Mouse (Mus musculus): ENCODE data around the gene 1700030K09Rik.

Gene 1700030K09Rik

DNA sequence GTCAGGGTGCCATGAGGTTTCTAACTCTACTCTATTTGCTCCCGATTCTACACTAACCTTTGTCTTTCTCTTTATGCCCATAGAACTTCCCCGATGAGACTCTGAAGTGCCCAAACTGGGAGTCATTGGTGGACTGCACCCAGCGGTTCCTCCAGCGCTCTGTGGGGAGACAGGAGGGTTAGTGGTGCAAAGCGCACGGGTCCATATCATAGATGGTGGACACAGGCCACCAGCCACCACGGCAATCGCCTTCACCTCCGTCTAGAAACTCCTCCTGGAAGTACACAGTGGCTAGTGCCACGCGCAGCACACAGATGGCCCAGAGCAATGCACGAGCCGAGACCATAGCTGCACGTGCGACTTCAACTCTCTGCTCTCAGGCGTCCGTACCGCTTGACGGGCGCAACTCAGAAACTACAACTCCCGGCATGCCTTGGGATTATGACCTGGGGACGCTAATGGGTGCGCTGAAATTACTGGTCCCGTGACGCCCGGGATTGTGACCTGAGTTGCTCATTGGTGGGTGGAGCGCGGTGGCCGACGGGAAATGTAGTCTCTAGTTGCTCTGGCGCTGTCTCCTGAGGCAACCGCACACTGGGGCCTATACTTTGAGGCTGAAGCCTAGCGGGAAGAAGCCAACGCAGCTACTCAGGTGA lies at the start of gene 1700030K09Rik, which contains the start of gene Calr3:
Gene 1700030K09Rik (plus strand): TSS at position 543 of the 656 bp plus-strand sequence.
Gene Calr3 (minus strand): TSS at position 533 of the 656 bp plus-strand sequence.
- DNase-seq (ENCODE audit: low read depth, low spot score) = peak; percentile 94

DNA sequence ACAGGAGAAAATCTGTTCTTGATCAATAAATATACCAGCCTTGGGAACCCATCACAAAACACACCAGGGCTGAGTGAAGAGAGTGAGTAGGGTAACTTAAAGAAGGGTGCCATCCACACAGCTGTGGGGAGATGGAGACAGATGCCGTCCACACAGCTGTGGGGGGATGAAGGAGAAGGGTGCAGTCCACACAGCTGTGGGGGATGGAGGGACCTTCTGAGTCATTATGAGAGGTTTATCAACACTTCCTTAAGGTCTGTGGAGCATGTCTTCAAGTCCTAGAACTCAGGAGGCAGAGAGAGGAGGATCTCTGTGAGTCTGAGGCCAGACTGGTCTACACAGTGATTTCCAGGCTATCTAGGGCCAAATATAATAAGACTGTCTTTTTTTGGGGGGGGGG lies 42.3 kb upstream of the 1700030K09Rik start:
- no peak for DNase-seq (ENCODE audit: low read depth, low spot score)

DNA sequence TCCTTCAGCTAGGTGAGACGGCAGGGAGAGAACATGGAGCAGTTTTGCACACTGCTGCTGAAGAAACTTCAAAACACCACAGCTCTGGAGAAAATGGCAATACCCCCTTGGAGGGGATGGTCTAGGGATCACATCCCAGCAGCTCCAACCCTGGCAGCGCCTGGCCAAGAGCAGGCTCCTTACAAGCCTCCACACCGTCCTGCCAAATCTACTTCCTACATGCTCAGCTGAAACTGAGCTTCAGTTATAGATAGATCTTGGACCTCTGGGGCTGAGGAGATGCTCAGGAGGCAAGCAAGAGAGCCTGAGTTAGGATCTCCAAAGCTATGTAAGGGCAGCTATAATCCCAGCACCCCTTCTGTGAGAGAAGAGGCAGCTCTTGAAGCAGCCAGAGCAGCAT lies 40.7 kb upstream of the 1700030K09Rik start:
- DNase-seq (ENCODE audit: low read depth, low spot score) = peak; percentile 61

- DNase-seq (ENCODE audit: low read depth, low spot score) = no peak
These were observed 35.8 kb upstream of the 1700030K09Rik start for GRCm38 (mm10) chr8:72407878-72408277.

DNA sequence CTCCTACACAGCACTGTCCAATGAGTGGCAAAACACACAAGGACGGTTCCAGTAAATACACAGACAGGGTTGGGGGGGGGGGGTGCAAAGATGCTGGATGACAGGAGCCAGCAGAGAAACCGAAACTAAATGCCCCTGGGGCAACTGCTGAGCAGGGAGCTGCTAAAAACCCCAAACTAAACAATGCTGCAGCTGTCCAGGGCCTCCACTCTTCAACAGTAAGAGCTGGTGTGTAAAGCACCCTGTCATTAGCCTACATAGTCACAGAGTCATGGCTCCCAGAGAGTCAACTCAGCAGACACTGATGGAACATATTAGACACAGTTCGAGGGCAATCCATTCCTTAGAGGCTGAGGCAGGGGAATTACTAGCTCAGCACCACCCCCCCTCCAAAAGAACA lies 34.2 kb upstream of the 1700030K09Rik start:
- no peak for DNase-seq (ENCODE audit: low read depth, low spot score)

- DNase-seq (ENCODE audit: low read depth, low spot score) = no peak
These were observed 29.8 kb upstream of the 1700030K09Rik start for GRCm38 (mm10) chr8:72413839-72414238.

GRCm38 (mm10) chr8:72415252-72415651 lies 28.4 kb upstream of the 1700030K09Rik start:
- DNase-seq (ENCODE audit: low read depth, low spot score) = no peak

- no peak for DNase-seq (ENCODE audit: low read depth, low spot score)
These were observed 25.6 kb upstream of the 1700030K09Rik start for GRCm38 (mm10) chr8:72418073-72418472.

DNA sequence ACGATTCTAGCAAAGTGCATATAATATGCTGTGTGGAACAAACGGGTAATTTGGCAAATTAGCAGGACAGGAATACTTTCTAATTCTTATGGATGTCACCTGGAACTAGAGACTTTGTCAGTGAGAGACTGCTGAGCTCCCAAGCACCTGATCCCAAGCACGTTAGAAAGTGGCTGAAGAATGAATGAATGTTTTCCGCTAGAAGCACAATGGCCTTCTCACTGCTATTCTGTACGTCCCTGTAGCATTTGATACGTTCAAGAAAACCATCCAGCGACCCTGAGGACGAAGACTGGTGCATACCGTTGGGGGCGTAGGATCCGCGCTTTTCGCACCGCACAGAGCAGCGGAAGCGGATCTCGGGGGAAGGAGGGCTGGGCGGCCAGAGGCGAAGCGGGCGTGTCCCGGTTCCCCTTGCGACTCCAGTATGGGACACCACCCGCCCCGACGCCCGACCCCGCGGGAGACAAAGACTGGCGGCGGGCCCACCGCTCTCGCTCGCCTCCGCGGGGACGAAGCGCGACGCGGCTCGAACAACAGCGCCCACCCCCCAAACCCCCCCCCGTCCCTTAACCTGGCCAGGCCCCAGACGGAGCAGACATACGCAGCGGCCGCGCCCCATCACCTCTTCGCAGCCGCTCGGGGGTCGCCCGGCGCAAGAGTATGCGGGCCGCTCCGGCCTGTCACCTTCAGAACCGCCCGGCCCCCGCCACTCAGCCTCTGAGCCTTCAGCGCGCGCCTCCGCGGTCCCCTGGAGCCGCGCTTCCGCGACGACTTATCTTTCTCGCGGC lies 22.9 kb upstream of the 1700030K09Rik start:
- DNase-seq (ENCODE audit: low read depth, low spot score) = no peak

DNA sequence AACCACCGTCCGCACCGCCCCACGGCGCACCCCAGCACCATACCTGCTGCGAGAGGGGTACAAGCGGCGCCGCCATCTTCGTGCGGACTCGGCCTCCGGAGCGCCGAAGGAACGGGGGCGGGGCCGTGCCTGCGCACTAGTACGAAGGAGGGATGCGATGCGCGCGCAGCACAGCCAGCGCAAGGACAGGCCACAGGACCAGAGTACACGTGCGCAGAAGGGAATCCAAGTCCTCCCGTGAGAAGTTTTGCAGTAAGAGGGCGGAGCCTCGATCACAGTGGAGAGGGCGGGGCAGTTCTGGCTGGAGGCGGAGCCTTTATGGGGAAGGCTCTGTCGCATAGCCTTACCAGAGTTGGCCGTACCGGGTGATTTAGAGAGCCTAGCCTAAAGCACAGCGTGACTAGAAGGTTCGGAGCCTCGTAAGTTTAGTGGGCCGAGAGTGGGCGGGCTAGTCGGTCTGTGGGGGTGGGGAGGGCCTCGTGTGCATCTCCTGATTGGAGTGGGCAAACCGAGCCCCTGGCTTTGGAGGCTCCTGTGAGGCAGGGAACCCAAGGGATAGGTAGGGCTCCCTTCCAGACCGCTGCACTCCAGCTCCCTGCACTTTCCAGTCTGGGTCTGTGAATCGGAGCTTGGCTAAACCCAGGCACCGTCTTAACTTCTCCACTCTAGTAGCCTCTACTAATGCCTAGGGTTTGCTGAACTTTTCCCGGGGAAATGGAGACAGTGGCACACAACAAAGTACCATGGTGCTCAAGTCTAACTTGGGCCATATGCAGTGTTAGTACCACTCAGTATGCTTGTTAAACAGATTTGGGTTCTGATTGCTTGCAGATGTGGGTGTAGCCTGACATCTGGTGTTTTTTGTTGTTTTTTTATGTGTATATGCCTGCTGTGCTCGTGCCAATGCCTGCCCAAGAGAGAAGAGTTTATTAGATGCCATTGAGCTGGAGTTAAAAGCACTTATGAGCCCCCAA lies 22.0 kb upstream of the 1700030K09Rik start, which contains the start of gene Eps15l1:
Gene Eps15l1 (minus strand): TSS at position 99 of the 974 bp plus-strand sequence.
- peak; percentile 99 for DNase-seq (ENCODE audit: low read depth, low spot score)

DNA sequence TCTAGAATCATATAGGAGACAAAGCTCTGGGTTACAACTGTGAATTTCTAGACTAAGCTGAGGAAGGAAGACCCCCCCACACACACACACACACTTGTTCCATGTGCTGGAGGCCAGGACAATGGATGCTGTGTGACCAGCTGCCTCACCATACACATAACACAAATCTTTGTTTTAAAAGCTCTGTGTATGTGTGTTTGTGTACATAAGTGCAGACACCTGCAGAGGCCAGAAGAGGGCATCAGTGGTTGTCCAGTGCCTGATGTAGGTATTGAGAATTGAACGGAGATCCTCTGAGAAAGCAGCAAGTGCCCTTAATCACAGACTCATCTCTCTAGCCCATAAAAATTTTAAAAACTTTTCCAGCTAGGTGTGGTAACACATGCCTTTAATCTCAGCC lies 20.8 kb upstream of the 1700030K09Rik start:
- no peak for DNase-seq (ENCODE audit: low read depth, low spot score)

- no peak for DNase-seq (ENCODE audit: low read depth, low spot score)
These were observed 14.0 kb upstream of the 1700030K09Rik start for GRCm38 (mm10) chr8:72429676-72430075.

- peak; percentile 26 for DNase-seq (ENCODE audit: low read depth, low spot score)
These were observed 8.7 kb upstream of the 1700030K09Rik start for GRCm38 (mm10) chr8:72434952-72435351.

DNA sequence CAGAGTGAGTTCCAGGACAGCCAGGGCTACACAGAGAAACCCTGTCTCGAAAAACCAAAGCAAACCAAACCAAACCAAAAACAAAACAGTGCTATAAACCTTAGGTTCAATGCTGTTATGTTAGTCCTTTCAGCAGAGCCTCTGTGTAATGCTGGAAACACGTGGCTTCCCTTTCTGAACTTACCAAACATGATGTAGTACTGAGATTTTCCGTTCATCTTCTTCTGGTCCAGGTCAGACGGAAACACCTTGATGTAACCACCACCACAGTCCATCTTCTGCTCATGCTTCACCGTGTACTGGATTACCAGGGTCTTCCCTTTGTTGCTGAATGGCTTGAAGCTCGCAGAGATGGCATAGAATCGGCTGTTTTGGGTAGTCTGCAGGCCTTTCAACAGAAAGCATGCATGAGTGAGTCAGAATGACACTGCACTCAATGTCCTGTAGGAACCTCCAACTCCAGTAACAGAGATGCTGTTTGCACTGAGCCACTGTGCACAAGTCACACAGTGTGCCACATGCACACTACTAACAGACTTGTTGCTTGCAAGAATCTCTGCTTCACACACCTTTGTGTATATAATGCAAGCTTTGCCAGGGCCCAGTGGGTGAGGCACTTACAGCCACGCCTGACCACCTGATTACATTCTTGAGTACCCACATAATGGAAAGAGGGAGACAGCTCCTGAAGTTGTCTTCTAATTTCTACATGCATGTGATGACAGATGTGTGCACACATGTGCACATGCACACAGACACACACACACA lies 5.2 kb upstream of the 1700030K09Rik start:
- DNase-seq (ENCODE audit: low read depth, low spot score) = no peak

GRCm38 (mm10) chr8:72443994-72444350 lies 292 bp downstream of the 1700030K09Rik start:
- DNase-seq (ENCODE audit: low read depth, low spot score) = no peak

DNA sequence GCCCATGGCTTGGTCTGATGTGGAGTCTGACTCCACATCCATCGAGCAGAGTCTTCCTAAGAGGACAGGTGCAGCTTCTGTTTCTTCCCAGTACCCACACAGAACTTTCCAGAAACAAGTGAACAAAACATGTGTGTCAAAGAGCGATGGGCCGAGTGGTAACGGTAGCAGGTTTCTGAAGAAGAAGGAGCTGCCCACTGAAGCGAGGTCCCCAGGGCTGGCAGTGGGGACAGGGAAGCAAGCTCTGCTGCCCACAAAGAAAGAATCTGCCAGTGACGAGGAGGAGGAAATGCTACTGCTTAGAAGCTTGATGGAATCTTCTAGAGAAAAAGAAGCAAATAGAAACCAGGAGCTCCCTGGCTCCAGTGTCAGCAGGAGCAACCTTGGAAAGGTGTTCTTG lies 1.4 kb downstream of the 1700030K09Rik start:
- no peak for DNase-seq (ENCODE audit: low read depth, low spot score)

- no peak for DNase-seq (ENCODE audit: low read depth, low spot score)
These were observed 7.8 kb downstream of the 1700030K09Rik start for GRCm38 (mm10) chr8:72451516-72451915.

DNA sequence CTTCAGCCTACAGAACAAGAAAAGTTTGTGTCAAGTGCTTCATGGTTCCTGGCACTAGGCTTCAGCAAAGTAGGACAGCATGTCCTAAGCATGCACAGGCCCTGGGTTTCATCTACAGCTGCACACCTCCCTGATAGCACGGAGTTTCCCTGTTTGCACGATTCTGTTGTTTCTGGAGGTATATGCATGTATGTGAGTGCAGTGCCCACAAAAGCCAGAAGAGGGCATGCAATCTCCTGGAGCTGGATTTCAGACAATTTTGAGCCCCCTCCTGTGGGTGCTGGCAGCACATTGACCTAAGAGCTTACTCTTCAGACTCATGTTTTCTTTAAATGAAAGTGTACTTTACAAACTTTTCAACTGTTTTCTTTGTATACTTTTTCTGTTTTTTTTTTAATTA lies 10.2 kb downstream of the 1700030K09Rik start:
- DNase-seq (ENCODE audit: low read depth, low spot score) = no peak

- no peak for DNase-seq (ENCODE audit: low read depth, low spot score)
These were observed 11.6 kb downstream of the 1700030K09Rik start for GRCm38 (mm10) chr8:72455317-72455716.

- no peak for DNase-seq (ENCODE audit: low read depth, low spot score)
These were observed 14.1 kb downstream of the 1700030K09Rik start for GRCm38 (mm10) chr8:72457806-72458205.

GRCm38 (mm10) chr8:72458457-72458856 lies 14.8 kb downstream of the 1700030K09Rik start:
- no peak for DNase-seq (ENCODE audit: low read depth, low spot score)
